Mouse (Mus musculus) liver, postnatal 0 days (tissue): ENCODE results near the gene Gal3st2b. TPM values are rescaled to one million over a fixed set of nuclear protein-coding genes. Genes with fewer than 3 reads are reported as not detected.
"Not testable (repeated sequence)": the region's sequence is repeated elsewhere in the genome, so short reads cannot be mapped to it uniquely, and the experiment has no call there.

Experiments
- ATAC-seq: fragments of 200-750 bp; cut with Nextera tagmentation; 2 replicates; pipeline ENCODE4 v1.8.0; 2017; ENCODE audit warnings: mild to moderate bottlenecking, moderate library complexity
- DNase-seq: peaks from one replicate; pipeline ENCODE4 v3.0.0-alpha.2; 2016
- H3K27ac ChIP-seq: fragments of 300-500 bp; sonication (generic); 2 replicates; pipeline ENCODE4 v1.5.1; 2014; ENCODE audit warnings: antibody characterized with exemption, moderate library complexity, mild to moderate bottlenecking, low read depth
- H3K27me3 ChIP-seq: fragments of 300-500 bp; sonication (generic); 2 replicates; pipeline ENCODE4 v1.6.1; 2014; ENCODE audit warnings: low read length, control low read depth, mixed read lengths; ENCODE audit not compliant: insufficient read depth
- H3K36me3 ChIP-seq: fragments of 300-500 bp; sonication (generic); replicated peaks from 2 replicates; pipeline ENCODE4 v1.6.1; 2014; ENCODE audit warnings: mild to moderate bottlenecking, control low read depth, low read length, moderate library complexity, mixed read lengths; ENCODE audit not compliant: insufficient read depth
- H3K4me1 ChIP-seq: fragments of 300-500 bp; sonication (generic); 2 replicates; pipeline ENCODE4 v1.6.1; 2014; ENCODE audit warnings: antibody characterized with exemption, mild to moderate bottlenecking, control low read depth; ENCODE audit not compliant: insufficient read depth
- H3K4me2 ChIP-seq: fragments of 300-500 bp; sonication (generic); 2 replicates; pipeline ENCODE4 v1.6.1; 2014; ENCODE audit warnings: low read depth, mild to moderate bottlenecking, low read length, moderate library complexity, mixed read lengths
- H3K4me3 ChIP-seq: fragments of 300-500 bp; sonication (generic); 2 replicates; pipeline ENCODE4 v1.5.1; 2014; ENCODE audit warnings: low read depth, low read length
- H3K9ac ChIP-seq: fragments of 300-500 bp; sonication (generic); replicated peaks from 2 replicates; pipeline ENCODE4 v1.6.1; 2014; ENCODE audit warnings: mild to moderate bottlenecking, moderate library complexity
- H3K9me3 ChIP-seq: fragments of 300-500 bp; sonication (generic); 2 replicates; pipeline ENCODE4 v1.6.1; 2016; ENCODE audit warnings: mild to moderate bottlenecking, control low read depth, low read length, mixed read lengths
- CTCF ChIP-seq: sonication (generic); IDR thresholded peaks from 2 replicates; pipeline ENCODE4 v1.5.1; 2016; ENCODE audit warnings: antibody characterized with exemption, low read depth
- EP300 ChIP-seq: IDR thresholded peaks from 2 replicates; pipeline ENCODE4 v1.6.1; 2016; ENCODE audit warnings: antibody characterized with exemption, low read depth, mild to moderate bottlenecking
- WGBS: fragments of 180-500 bp; shearing (Covaris S2); extraction: QIAGEN DNeasy Blood & Tissue Kit; methylation state at CpG from one replicate; pipeline ENCODE4 v1.1.7; 2014; ENCODE audit not compliant: insufficient replicate concordance; 5-methylcytosine and 5-hydroxymethylcytosine counted together
- polyA plus RNA-seq: library from polyadenylated mRNA; unstranded; fragments of >200 nt; fragmentation: Nextera tagmentation; extraction: Ambion mirVana; gene quantifications from 2 replicates; pipeline ENCODE4 v1.2.1, GENCODE M21; 2015

The Gal3st2b gene
- polyA plus RNA-seq, 1 experiment from 2014 or later = not detected

DNA sequence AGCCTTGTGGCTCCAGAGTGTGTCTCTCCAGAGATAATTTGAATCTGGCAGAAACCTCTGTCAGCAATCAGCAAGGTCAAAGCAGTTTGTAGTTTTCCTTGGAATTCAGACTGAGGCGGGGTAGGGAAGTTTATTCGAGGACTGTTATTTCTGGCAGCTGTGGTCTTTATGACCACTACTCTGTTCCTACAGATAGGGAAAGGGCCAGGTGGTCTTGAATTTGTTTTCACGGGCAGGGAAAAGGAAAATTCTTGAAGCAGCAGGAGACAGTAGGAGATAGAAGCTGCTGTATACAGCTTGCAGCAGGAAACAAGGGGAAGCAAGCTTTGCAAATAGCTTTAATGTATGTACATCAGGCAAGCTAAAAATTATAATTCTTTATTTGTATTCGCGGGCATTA, 52.3 kb downstream of the Gal3st2b start:
- not testable (repeated sequence) for H3K4me1 ChIP-seq, H3K4me3 ChIP-seq, H3K4me2 ChIP-seq, H3K9me3 ChIP-seq, H3K27me3 ChIP-seq, DNase-seq, H3K27ac ChIP-seq, H3K9ac ChIP-seq, H3K36me3 ChIP-seq, ATAC-seq
- 64% methylated on average over 3 of the region's 5 CpGs for WGBS

- not testable (repeated sequence) for H3K4me1 ChIP-seq, DNase-seq, ATAC-seq, H3K27ac ChIP-seq, H3K9me3 ChIP-seq, H3K9ac ChIP-seq, H3K4me2 ChIP-seq, H3K4me3 ChIP-seq, H3K27me3 ChIP-seq, H3K36me3 ChIP-seq
- no CpG with 5 or more reads among the region's 4 CpGs for WGBS
Observed at GRCm38 (mm10) chr1:93970797-93971196, 52.7 kb downstream of the Gal3st2b start.

DNA sequence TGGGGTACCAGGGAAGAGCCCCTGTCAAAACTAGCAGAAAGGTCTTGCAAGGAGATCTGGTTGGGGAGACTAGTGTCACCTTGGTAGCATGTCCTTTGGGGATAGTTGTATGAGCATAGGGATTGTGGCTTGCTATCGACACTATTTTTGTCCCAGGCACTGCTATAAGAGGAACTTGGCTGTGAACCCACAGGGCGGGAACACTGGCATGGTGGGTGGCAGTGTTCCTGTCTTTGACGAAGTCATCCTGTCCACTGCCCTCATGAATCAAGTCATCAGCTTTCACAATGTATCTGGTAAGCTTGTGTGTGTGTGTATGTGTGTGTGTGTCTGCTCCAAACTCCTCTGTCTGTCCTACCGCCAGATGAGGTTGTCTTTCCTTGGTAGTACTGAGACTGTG, 57.7 kb downstream of the Gal3st2b start:
- not testable (repeated sequence) for H3K4me1 ChIP-seq

GRCm38 (mm10) chr1:93978287-93978686, 60.2 kb downstream of the Gal3st2b start:
- ATAC-seq = peak; percentile 41; the same call in 1 of the 2 replicates
- not testable (repeated sequence) for H3K27me3 ChIP-seq

More for the DNA sequence above, 57.7 kb downstream of the Gal3st2b start:
- not testable (repeated sequence) for H3K4me2 ChIP-seq, H3K4me3 ChIP-seq, DNase-seq, H3K27ac ChIP-seq, H3K9me3 ChIP-seq, ATAC-seq, H3K27me3 ChIP-seq, H3K36me3 ChIP-seq, H3K9ac ChIP-seq
- no CpG with 5 or more reads among the region's 4 CpGs for WGBS

GRCm38 (mm10) chr1:93980932-93981331, 62.8 kb downstream of the Gal3st2b start:
- H3K9me3 ChIP-seq, DNase-seq, H3K27ac ChIP-seq, ATAC-seq, H3K27me3 ChIP-seq, H3K9ac ChIP-seq, H3K4me2 ChIP-seq, H3K36me3 ChIP-seq, H3K4me1 ChIP-seq, H3K4me3 ChIP-seq: not testable (repeated sequence)
- WGBS = no CpG with 5 or more reads among the region's 2 CpGs

More at GRCm38 (mm10) chr1:93978287-93978686, 60.2 kb downstream of the Gal3st2b start:
- DNase-seq, H3K9ac ChIP-seq, H3K4me2 ChIP-seq, H3K4me1 ChIP-seq, H3K4me3 ChIP-seq, H3K36me3 ChIP-seq, H3K27ac ChIP-seq, H3K9me3 ChIP-seq: not testable (repeated sequence)
- WGBS = no CpG with 5 or more reads among the region's 7 CpGs

DNA sequence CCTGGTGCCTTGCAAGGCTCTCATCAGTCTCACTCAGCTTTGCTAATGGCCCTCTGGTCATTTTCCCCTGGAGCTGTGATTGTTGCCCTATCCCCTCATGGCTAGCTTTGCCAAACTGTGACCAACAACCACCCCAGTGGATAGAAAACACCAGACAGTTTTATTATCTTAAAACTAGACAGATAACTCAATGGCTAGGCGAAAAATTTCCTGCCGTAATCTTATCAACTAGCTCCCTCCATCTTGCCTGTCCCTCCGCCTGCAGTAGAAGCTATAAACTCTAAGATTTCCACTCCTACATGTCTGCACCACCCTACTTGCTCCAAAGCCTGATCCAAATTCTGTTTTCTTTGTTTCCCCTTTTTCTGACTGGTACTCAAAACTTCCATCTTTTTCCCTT, 68.1 kb downstream of the Gal3st2b start:
- no peak overlapping the region for H3K4me3 ChIP-seq
- 53% methylated on average over 3 of the region's 3 CpGs for WGBS
- no peak for TF ChIP-seq CTCF
- no peak for TF ChIP-seq EP300
- H3K27ac ChIP-seq = no peak overlapping the region
- H3K27me3 ChIP-seq = no peaks in the 10 kb centered on the region
- H3K36me3 ChIP-seq = no peaks in the 10 kb centered on the region
- H3K9me3 ChIP-seq = no peaks in the 10 kb centered on the region
- no peaks in the 10 kb centered on the region for H3K4me1 ChIP-seq
- H3K9ac ChIP-seq = no peak overlapping the region
- DNase-seq = no peak
- no peak overlapping the region for H3K4me2 ChIP-seq
- no peak for ATAC-seq

DNA sequence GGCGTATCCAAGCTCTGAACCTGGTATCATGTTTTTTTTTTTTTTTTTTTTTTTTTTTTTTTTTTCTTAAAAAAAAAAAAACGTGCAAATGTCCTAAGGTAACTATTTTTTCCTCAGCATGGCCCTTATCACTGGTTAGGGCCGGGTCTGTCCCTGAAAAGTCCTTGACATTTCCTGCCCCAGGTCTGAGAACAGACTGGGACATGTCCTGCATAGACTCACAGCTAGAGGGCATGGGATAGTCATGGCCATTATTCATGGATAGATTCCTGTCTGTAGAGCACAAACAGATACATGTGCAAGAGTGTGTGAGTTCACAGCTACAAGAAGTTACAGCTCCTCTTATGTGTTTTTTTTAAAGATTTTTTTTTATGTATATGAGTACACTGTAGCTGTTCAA, 70.7 kb downstream of the Gal3st2b start:
- no peak for DNase-seq
- no peak overlapping the region for H3K4me3 ChIP-seq
- ATAC-seq = no peak
- H3K9me3 ChIP-seq = no peaks in the 10 kb centered on the region
- WGBS = 55% methylated on average over 3 of the region's 3 CpGs
- no peaks in the 10 kb centered on the region for H3K27me3 ChIP-seq
- H3K4me2 ChIP-seq = no peak overlapping the region
- H3K36me3 ChIP-seq = no peaks in the 10 kb centered on the region
- no peak overlapping the region for H3K27ac ChIP-seq
- TF ChIP-seq CTCF = no peak
- no peak for TF ChIP-seq EP300
- H3K9ac ChIP-seq = no peak overlapping the region
- no peaks in the 10 kb centered on the region for H3K4me1 ChIP-seq

- H3K4me3 ChIP-seq, H3K9me3 ChIP-seq, DNase-seq, ATAC-seq, H3K9ac ChIP-seq, H3K27ac ChIP-seq, H3K36me3 ChIP-seq, H3K4me1 ChIP-seq, H3K4me2 ChIP-seq, H3K27me3 ChIP-seq: not testable (repeated sequence)
- WGBS = 89% methylated on average over 7 of the region's 8 CpGs
Observed at GRCm38 (mm10) chr1:93990209-93990608, 72.1 kb downstream of the Gal3st2b start, which contains the start of gene Gal3st2c. Gene Gal3st2c, plus strand, starts transcription at chr1:93990509.

DNA sequence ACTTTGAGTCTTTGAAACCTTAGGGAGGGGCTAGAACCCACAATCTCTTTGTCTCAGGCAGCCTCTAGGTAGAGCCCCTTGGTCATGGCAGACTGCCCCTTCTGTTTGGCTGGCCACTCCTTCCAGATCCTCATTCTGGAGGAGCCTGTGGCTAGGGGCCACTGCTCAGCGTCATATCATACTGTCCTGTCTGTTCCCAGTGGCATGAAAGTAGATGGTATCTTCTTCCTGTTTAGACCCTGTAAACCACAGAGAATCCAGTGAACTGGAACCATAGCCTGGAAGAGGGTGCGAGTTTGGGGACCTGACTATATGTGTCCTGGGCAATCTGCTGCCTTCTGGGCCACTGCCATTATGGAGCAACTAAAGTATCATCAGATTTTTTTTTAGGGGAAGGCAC, 73.0 kb downstream of the Gal3st2b start:
- H3K9me3 ChIP-seq, H3K27me3 ChIP-seq, H3K4me2 ChIP-seq, ATAC-seq, H3K4me3 ChIP-seq, DNase-seq, H3K27ac ChIP-seq, H3K4me1 ChIP-seq, H3K9ac ChIP-seq, H3K36me3 ChIP-seq: not testable (repeated sequence)
- WGBS = 26% methylated on average over 2 of the region's 2 CpGs

DNA sequence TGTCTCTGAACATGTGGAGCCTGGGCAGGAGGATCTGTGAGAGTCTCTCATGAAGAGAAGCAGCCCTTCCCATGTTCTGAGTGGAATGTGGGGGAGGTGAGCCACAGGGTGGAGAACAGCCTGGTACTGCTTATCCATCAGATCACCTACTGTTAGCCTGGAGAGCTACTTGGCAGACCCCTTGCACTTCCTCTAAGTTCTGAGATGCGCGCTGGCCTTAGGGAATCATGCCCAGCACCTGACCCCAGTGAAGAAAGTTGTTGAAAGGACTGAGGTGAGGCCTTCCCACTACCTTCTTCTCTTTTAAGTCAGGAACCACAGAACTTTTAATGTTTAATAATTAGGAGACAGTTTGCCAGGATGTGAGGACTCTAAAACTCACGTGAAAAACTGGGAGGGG, 73.4 kb downstream of the Gal3st2b start:
- not testable (repeated sequence) for H3K4me1 ChIP-seq, H3K4me2 ChIP-seq, DNase-seq, H3K9ac ChIP-seq, H3K27me3 ChIP-seq, ATAC-seq, H3K36me3 ChIP-seq, H3K27ac ChIP-seq, H3K4me3 ChIP-seq, H3K9me3 ChIP-seq
- WGBS = 64% methylated on average over 3 of the region's 3 CpGs
